Mouse (Mus musculus): ENCODE measurements around the gene Galnt17. TPM values are rescaled to one million over a fixed set of nuclear protein-coding genes. Genes with fewer than 3 reads are reported as not detected.

Gene Galnt17
- 1 to 10 TPM; 3.3 to 9.2 TPM for total RNA-seq (2021)
- long read RNA-seq, experiment 1, partial matches to known transcripts = 0 of 1 reads
- long read RNA-seq, experiment 1, other reads (novel, unspliced or antisense) = 0 of 1 reads
- long read RNA-seq, experiment 2 = 0 reads

- no peak for DNase-seq (ENCODE audit: low spot score)
Measured at GRCm38 (mm10) chr5:131308397-131308796, at the start of gene Galnt17. Gene Galnt17 (minus strand): TSS chr5:131308497.

DNA sequence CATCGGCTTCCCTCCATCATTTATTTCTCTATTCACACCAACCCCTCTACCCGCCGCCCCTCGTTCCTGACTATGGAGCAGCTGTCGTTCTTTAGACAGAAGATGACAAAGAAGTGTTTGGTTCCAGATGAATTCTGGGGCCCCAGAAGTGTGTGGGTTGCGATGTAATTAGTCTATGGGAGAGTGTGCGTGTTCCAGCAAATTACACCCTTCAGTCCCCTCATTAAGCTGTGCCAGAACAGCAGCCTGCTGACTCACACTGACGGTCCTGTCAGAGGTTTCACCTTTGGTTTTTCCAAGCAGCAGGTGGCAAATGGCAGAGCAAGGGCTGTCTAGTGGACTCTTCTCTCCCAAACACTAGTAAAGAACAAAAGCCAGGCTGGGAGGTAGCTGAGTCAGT is 26.2 kb upstream of the Galnt17 start:
- DNase-seq (ENCODE audit: low spot score) = no peak

DNA sequence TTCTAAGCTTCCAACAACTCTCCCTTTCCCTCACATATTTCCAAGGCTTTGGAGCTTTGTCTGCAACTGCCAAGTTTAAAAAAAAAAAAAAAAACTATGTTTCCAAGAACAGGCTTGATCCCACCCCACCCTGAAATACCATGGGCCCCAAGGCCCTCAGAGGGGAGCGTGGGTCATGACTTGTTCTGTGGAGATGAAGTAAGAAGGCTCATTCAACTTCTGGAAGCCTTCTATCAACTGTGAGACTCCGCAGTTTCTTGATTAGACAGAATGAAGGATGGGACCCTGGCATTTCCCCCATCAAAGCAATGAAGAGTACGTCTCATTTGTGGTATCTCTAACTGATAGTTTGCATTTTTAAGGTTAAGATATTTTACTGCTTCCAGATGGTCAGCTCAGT is 13.0 kb upstream of the Galnt17 start:
- DNase-seq (ENCODE audit: low spot score) = no peak

GRCm38 (mm10) chr5:131319605-131320004 is 11.3 kb upstream of the Galnt17 start:
- DNase-seq (ENCODE audit: low spot score) = no peak

- no peak for DNase-seq (ENCODE audit: low spot score)
Measured at GRCm38 (mm10) chr5:131319141-131319540, 10.8 kb upstream of the Galnt17 start.

- no peak for DNase-seq (ENCODE audit: low spot score)
Measured at GRCm38 (mm10) chr5:131315016-131315415, 6.7 kb upstream of the Galnt17 start.

DNA sequence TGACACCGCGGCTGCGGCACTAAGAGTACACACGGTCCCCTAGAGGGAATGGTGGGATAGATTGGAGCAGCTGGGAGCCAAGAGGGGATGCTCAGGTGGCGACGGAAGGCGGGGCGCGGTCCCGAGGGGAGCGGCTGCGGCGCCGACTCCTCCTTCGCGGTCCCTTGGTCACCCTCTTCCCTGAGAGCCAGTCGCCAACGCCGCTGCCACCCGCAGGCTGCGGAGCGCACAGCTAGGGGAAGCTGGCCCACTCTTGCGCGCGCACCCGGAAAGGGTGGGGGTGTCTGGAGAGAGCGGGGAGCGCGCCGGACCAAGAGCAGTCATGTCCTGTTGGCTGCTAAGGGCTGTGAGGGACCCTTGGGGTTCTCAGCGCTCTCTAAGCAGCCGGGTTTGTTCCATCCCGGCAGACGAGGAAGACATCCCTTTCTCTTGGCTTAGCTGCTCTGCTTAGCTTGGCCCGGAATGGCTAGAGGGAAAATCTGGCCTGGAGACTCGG is 593 bp downstream of the Galnt17 start:
- peak; percentile 84 for DNase-seq (ENCODE audit: low spot score)

DNA sequence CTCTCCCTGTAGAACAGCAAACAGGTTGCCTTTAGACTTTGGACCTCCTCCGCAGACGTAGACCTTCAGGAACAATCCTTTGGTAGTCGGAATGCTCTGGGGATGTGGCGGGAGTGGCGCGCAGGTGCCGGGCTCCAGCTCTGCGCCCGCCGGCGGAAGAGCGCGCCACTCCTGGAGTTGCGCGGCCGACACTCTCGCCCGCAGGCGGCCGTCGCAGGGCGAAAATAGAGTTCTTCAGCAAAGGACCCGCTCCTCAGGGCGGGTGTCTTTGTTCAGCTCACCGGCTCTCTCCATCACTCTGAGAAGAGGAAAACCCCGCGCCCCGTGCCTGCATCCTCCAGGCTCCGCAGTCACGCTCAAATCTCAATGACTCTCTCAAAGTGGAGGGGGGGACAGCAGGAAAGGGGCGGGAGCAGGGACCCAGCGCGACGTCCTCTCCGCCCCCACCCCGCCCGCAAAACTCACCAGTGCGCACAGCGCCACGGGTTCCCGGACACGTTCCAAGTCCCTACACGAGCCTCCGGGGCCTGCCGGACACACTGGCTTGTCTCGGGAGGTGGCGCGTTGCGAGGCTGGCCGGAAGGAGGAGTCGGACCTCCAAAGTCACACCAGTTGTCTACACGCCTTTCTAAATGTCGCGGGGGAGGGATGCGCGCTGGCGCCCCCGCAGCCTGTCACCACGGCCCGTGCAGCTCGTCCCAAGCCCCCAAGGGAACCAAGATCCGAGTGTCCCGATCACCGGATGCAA is 1.2 kb downstream of the Galnt17 start:
- peak; percentile 55 for DNase-seq (ENCODE audit: low spot score)

DNA sequence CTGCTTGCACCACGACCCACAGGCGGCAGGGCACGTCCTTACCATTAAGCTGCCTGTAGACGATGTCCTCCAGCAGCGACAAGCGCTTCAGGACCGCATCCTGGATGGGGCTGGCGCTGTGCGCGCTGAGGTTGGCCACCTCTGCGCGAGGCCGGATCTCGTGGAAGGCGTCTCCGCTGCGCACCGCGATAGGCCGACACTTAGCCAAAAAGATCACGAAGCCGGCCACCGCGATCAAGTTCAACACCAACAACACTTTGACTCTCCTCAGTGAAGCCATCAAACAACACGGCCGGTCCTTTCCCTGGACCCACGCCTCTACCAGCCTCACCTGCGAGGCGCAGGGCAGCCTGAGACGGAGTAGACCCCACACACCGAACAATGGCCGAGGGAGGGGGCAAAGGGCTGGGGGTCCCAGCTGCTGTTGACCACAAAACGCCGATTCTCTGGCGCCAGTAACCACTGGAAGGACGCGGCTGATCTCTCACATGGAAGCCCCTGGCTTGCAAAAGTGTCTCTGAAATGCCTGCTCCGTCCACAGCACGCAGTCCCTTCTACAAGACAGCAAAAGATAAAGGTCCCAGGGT is 1.9 kb downstream of the Galnt17 start:
- peak; percentile 18 for DNase-seq (ENCODE audit: low spot score)

DNA sequence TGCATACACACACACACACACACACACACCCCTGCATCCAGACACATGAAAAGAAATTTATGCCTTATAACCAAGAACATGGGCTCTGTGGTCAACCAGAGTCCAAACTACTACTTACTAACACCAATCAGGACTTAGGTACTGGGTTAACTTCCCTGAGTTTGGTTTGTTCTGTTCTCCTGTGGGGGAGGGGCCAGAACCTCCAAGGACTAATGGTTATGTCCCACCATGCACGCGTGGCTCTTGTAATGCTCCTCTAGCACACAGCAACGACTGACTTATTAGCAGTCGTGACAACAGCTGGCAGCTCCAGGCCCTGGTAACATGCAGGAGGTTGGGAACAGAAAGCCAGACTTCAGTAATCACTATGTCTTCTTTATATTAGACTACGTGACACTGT is 3.1 kb downstream of the Galnt17 start:
- no peak for DNase-seq (ENCODE audit: low spot score)

DNA sequence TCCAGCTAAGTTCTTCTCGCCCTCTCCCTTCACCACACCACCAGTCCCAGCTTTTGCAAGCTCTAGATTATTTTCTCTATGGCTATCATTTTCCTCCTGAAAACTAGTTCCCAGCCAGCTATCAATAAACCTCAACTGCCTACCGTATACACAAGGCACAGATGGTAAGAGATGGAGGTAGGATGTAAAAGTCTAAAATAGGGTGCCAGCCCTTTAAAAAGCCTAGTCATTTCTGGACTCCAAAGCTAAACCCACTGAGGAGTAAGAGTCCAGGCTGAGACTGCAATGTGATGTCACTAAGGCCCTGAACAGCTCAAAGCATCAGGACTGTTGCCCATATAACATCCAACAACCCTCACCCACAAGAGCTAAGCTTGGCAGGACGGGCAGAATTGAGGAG is 6.8 kb downstream of the Galnt17 start:
- no peak for DNase-seq (ENCODE audit: low spot score)

- no peak for DNase-seq (ENCODE audit: low spot score)
Measured at GRCm38 (mm10) chr5:131293726-131294449, 14.4 kb downstream of the Galnt17 start.

DNA sequence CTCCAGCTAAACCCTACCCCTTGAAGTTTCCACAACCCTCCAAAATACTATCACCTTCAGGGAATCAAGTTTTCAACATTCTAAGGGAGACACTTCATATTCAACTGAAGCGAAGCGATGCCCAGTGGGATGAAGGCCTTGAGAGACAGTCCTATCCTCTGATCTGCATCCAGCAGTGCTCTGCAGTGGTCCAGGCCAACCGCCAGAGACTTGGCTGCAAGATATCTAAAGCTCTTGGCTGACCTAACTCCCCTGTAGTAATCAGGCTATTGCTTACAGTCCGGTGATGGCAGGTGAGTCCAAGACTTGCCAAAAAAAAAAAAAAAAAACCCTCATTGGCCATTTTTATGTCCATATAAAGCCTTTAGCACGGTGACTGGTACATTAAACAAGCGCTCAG is 21.2 kb downstream of the Galnt17 start:
- DNase-seq (ENCODE audit: low spot score) = peak; percentile 46

GRCm38 (mm10) chr5:131286680-131287079 is 21.6 kb downstream of the Galnt17 start:
- DNase-seq (ENCODE audit: low spot score) = no peak

DNA sequence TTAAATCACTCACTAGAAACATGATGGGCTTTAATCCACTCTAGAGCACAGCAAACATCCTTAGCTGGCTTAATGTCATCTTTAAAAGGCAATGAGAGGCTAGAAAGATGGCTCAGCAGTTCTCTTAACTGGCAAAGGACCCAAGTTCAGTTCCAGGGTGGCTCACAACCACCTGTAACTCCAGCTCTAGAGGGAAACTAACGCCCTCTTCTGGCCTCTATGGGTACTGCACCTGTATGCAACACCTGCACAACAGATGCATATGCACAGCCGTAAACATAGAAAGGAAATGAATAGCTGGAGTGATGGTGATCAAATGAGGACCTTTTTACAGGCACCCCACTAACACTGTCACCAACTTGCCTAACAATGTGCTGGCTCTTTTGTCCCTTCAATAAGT is 27.9 kb downstream of the Galnt17 start:
- no peak for DNase-seq (ENCODE audit: low spot score)

DNA sequence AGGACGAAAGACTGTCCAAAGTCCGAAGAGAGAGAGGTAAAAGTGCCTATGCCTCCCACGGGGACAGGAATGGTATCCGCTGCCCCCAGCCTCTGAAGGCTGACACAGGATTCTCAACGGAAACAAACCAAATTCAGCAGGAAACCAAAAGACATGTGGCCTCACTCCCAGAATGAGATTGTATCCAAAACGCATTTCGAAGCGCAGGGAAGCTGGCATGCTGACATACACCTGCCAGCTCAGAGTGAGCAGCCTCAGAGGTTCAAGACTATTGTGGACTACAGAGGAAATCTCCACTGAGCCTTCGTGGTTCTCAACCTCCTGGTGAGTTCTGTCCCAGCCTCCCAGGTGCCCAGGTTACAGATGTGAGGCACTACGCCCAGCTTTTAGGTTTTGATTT is 29.0 kb downstream of the Galnt17 start:
- no peak for DNase-seq (ENCODE audit: low spot score)

GRCm38 (mm10) chr5:131277227-131277626 is 31.1 kb downstream of the Galnt17 start:
- DNase-seq (ENCODE audit: low spot score) = peak; percentile 51

DNA sequence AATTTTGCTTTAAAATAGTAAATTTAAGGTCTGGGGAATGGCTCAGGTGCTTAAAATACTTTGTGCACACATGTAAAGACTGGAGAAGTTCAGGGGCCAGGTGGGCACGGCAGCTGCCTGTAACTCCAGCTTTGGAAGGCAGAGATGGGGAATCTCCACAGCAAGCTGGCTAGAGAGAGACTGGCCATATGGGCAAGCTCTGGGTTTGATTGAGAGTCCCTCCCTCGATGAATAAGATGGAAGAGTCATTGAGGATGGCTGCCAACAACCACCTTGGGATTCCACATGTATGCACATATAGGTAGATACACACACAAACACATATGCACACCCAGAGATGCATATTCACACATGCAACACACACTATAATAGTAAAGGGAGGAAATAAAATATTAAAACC is 42.0 kb downstream of the Galnt17 start:
- no peak for DNase-seq (ENCODE audit: low spot score)

GRCm38 (mm10) chr5:131264145-131264544 is 44.2 kb downstream of the Galnt17 start:
- peak; percentile 86 for DNase-seq (ENCODE audit: low spot score)

GRCm38 (mm10) chr5:131250701-131251636 is 57.3 kb downstream of the Galnt17 start:
- no peak for DNase-seq (ENCODE audit: low spot score)

DNA sequence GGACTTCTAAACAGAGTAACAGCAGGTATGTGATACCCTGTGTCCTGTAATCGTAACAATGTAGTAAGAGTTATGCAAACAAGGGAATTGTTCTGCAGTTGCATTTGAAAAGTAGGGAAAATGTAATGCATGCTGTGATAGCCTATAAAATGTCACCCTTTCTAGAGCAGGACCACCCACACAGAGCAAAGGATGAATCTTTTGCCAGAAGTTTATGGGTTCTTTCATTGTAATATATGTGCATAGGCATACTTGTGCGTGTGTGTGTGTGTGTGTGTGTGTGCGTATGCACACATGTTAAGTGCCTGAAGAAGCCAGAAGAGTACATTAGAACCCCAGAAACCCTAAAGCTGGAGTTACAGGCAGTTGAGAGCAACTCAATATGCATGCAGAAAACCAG is 59.9 kb downstream of the Galnt17 start:
- no peak for DNase-seq (ENCODE audit: low spot score)
